In the genomic region with DNA sequence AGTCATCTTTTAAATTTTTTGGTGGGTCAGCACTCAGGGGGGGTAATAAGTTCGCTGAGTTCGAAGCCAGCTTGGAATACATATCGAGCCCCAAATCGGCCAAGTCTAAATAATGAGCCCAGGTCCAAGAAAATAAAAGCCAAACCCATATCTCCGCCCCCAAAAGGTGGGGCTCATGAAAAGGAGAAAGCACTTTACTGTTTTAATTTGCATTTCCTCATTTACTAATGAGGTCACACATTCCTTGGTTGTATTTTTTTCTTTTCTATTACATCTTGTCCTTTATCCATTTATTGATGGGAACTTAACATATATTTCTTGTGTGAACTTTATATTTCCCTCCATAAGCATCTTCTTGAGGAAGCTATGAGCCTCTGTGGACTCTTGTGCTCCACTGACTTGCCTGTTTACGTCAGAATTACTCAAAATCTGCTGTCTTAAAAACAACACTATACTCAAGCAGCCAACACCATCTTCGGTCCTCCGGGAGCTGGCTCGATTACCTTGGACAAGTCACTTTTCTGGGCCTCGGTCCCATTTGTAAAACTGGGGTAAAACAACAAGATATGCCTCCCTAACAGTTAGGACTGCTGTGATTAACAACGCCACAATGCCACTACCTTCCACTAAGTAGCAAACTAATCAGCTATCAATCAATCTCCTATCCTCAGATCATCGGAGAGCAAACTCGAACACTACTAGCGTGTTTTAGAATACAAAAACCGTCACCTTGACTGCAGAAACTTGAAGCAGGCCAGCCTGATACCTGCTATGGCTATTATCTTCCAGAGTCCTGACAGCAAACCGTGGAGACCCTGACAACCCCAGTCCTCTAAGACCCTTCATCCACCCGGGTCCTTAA, we compare ENCODE assay signal across 8 mouse cellular contexts. TPM values are rescaled to one million over a fixed set of nuclear protein-coding genes. Genes with fewer than 3 reads are reported as not detected.
DNase-seq lines count a peak whose midpoint lies in the region; ATAC-seq and TF ChIP-seq lines count a peak whose summit lies in the region.

No protein-coding gene starts in this region.

- H3K9me3 ChIP-seq in heart, embryonic 14.5 days (ENCODE audit: control insufficient read depth, low read length): no peaks in the 10 kb centered on the region
- no peaks in the 10 kb centered on the region for H3K9me3 ChIP-seq in limb, embryonic 14.5 days (ENCODE audit: control insufficient read depth, low read length)

- DNase-seq in layer of hippocampus, adult 2 months (ENCODE audit: low spot score in 2 of 2): no peak
- DNase-seq in layer of hippocampus, adult 8-10 months (ENCODE audit: low spot score in 2 of 2): no peak
- peak; percentile 4 for DNase-seq in T-cell, adult 2 months (ENCODE audit: low spot score)
- DNase-seq in limb, embryonic 14.5 days (ENCODE audit: low spot score): no peak
- peak; percentile 11 for DNase-seq in natural killer cell, adult 2 months (ENCODE audit: low spot score in 2 of 2)
- no peak for DNase-seq in thymus, adult 18-20 months
- DNase-seq in layer of hippocampus, adult 11-12 months (ENCODE audit: low spot score): no peak

- no peak for TF ChIP-seq CTCF in layer of hippocampus, adult 2 months (conservative IDR thresholded peaks at IDR 0.05)

- H3K4me1 ChIP-seq in heart, embryonic 14.5 days (ENCODE audit: control insufficient read depth in 2 of 2, insufficient read depth in 2 of 2, low read length in 2 of 2): peaks cover 8 to 44% of the 10 kb centered on the region in 2 experiments
- peaks cover 28% of the 10 kb centered on the region for H3K4me1 ChIP-seq in limb, embryonic 14.5 days (ENCODE audit: control insufficient read depth, insufficient read depth, low read length)

- H3K4me3 ChIP-seq in layer of hippocampus, adult 2 months: peak overlapping the region; percentile 88
- peak overlapping the region; percentile 80 to 85 for H3K4me3 ChIP-seq in heart, embryonic 14.5 days (ENCODE audit: control insufficient read depth in 1 of 2, insufficient read depth in 1 of 2, low read depth in 1 of 2, low read length in 2 of 2)
- peak overlapping the region; percentile 78 for H3K4me3 ChIP-seq in limb, embryonic 14.5 days (replicated peaks; ENCODE audit: low read length)

- H3K27ac ChIP-seq in layer of hippocampus, adult 2 months: peak overlapping the region; percentile 97
- peak overlapping the region; percentile 97 to 98 for H3K27ac ChIP-seq in heart, embryonic 14.5 days (replicated peaks in 1 of 2; ENCODE audit: control insufficient read depth in 1 of 2, insufficient read depth in 1 of 2, low read depth in 2 of 2, low read length in 2 of 2)
- peak overlapping the region; percentile 93 for H3K27ac ChIP-seq in limb, embryonic 14.5 days (replicated peaks; ENCODE audit: low read depth, low read length)

- peak overlapping the region; percentile 94 for H3K4me2 ChIP-seq in heart, embryonic 14.5 days (ENCODE audit: low read length)
- peak overlapping the region; percentile 61 for H3K4me2 ChIP-seq in limb, embryonic 14.5 days (replicated peaks; ENCODE audit: low read depth, low read length, severe bottlenecking)

- H3K9ac ChIP-seq in heart, embryonic 14.5 days (ENCODE audit: low read length): peak overlapping the region; percentile 95
- H3K9ac ChIP-seq in limb, embryonic 14.5 days (ENCODE audit: low read depth, low read length, severe bottlenecking): peak overlapping the region; percentile 82

- no peak for TF ChIP-seq POLR2A in limb, embryonic 14.5 days (IDR thresholded peaks at IDR 0.05; ENCODE audit: borderline replicate concordance, extremely low read depth, insufficient read depth, insufficient read length)

- no peaks in the 10 kb centered on the region for H3K27me3 ChIP-seq in heart, embryonic 14.5 days (ENCODE audit: control insufficient read depth, insufficient read depth, low read length)
- no peaks in the 10 kb centered on the region for H3K27me3 ChIP-seq in limb, embryonic 14.5 days (ENCODE audit: control insufficient read depth, insufficient read depth, low read length)

- ATAC-seq in heart, embryonic 14.5 days (ENCODE audit: insufficient number of reproducible peaks, insufficient read depth, low FRiP score, low read depth): no peak
- ATAC-seq in limb, embryonic 14.5 days (ENCODE audit: low FRiP score, low read depth): no peak

- whole genome bisulfite sequencing in heart, embryonic 14.5 days: 21% methylated on average over 17 of the region's 17 CpGs
- 26% methylated on average over 17 of the region's 17 CpGs for WGBS in limb, embryonic 14.5 days

- H3K36me3 ChIP-seq in heart, embryonic 14.5 days (ENCODE audit: control insufficient read depth, insufficient read depth, low read length): no peaks in the 10 kb centered on the region
- 0 out of 2 replicates have a peak, but pooled peaks cover 4% of the 10 kb centered on the region for H3K36me3 ChIP-seq in limb, embryonic 14.5 days (ENCODE audit: control insufficient read depth, insufficient read depth, low read length)

RNA-seq across cellular contexts. Expression of a gene that starts 1.2 kb away (rescaled TPM):
- total RNA-seq in layer of hippocampus, adult 2 months (2021): 100 to 1,000 TPM in 1 of 2 experiments, 10 to 100 TPM in 1; 97.5 to 104 TPM
- 100 to 1,000 TPM in 3 of 4 experiments, 10 to 100 TPM in 1; 97.8 to 114 (median 106) TPM for total RNA-seq in layer of hippocampus, adult 8-10 months (2022)
- polyA plus RNA-seq in heart, embryonic 14.5 days (2014; fragmentation: Nextera tagmentation; extraction: Ambion mirVana): 126 and 130 TPM in 2 replicates
- 48.1 and 62.1 TPM in 2 replicates for polyA plus RNA-seq in limb, embryonic 14.5 days (2012; rRNA removed)
- 86.3 and 92.2 TPM in 2 replicates for polyA plus RNA-seq in limb, embryonic 14.5 days (2014; fragmentation: Nextera tagmentation; extraction: Ambion mirVana)

RNA-seq across cellular contexts. Expression of a gene that starts 27.6 kb away (rescaled TPM):
- total RNA-seq in layer of hippocampus, adult 2 months (2021): not detected
- not detected for total RNA-seq in layer of hippocampus, adult 8-10 months (2022)
- polyA plus RNA-seq in heart, embryonic 14.5 days (2014; fragmentation: Nextera tagmentation; extraction: Ambion mirVana): not detected in 2 replicates
- polyA plus RNA-seq in limb, embryonic 14.5 days (2012; rRNA removed): not detected in 2 replicates
- polyA plus RNA-seq in limb, embryonic 14.5 days (2014; fragmentation: Nextera tagmentation; extraction: Ambion mirVana): not detected in 2 replicates

RNA-seq across cellular contexts. Expression of a gene that starts 30.8 kb away (rescaled TPM):
- 10 to 100 TPM; 13.8 to 17.9 TPM for total RNA-seq in layer of hippocampus, adult 2 months (2021)
- total RNA-seq in layer of hippocampus, adult 8-10 months (2022): 10 to 100 TPM; 16.0 to 21.7 (median 16.8) TPM
- polyA plus RNA-seq in heart, embryonic 14.5 days (2014; fragmentation: Nextera tagmentation; extraction: Ambion mirVana): 33.7 and 34.4 TPM in 2 replicates
- polyA plus RNA-seq in limb, embryonic 14.5 days (2012; rRNA removed): 49.0 and 56.7 TPM in 2 replicates
- 21.2 and 26.6 TPM in 2 replicates for polyA plus RNA-seq in limb, embryonic 14.5 days (2014; fragmentation: Nextera tagmentation; extraction: Ambion mirVana)

RNA-seq across cellular contexts. Expression of a gene that starts 38.8 kb away (rescaled TPM):
- 10 to 100 TPM; 28.7 to 30.0 TPM for total RNA-seq in layer of hippocampus, adult 2 months (2021)
- 10 to 100 TPM; 20.8 to 27.8 (median 25.9) TPM for total RNA-seq in layer of hippocampus, adult 8-10 months (2022)
- 33.9 and 40.5 TPM in 2 replicates for polyA plus RNA-seq in heart, embryonic 14.5 days (2014; fragmentation: Nextera tagmentation; extraction: Ambion mirVana)
- 41.3 and 52.9 TPM in 2 replicates for polyA plus RNA-seq in limb, embryonic 14.5 days (2012; rRNA removed)
- polyA plus RNA-seq in limb, embryonic 14.5 days (2014; fragmentation: Nextera tagmentation; extraction: Ambion mirVana): 54.7 and 63.5 TPM in 2 replicates

Comparison
In these comparisons a context has a peak if more than half of its experiments do, and no peak if none do; other contexts are left out.
1. DNase-seq: peak in T-cell, adult 2 months (single experiment) and natural killer cell, adult 2 months (2 of 2); none in layer of hippocampus, adult 2 months (0 of 2), layer of hippocampus, adult 8-10 months (0 of 2), limb, embryonic 14.5 days (single experiment), thymus, adult 18-20 months (0 of 2) and layer of hippocampus, adult 11-12 months (single experiment).
2. Peak in every context shown above with its lines, with median percentiles within 50 percentile points of each other: H3K27ac ChIP-seq and H3K4me3 ChIP-seq.